Mouse (Mus musculus) layer of hippocampus, postnatal 36 days (tissue): ENCODE data around the gene Zfp687. TPM values are rescaled to one million over a fixed set of nuclear protein-coding genes. Genes with fewer than 3 reads are reported as not detected.

Source experiments
- DNase-seq, 2 experiments: peaks; one replicate each; pipeline ENCODE4 v3.0.0; 2022
- microRNA-seq, 2 experiments: library from miRNA; unstranded; fragments of <30 nt; microRNA quantifications; one replicate each; pipeline ENCODE4 v1.2.0; 2021
- total RNA-seq, 2 experiments: library from RNA; stranded (reverse); gene quantifications; 2 replicates each; pipeline ENCODE4 v1.2.3; 2021

The Zfp687 gene
- total RNA-seq, 2 experiments from 2014 or later, result 20.3 to 22.4 TPM

DNA sequence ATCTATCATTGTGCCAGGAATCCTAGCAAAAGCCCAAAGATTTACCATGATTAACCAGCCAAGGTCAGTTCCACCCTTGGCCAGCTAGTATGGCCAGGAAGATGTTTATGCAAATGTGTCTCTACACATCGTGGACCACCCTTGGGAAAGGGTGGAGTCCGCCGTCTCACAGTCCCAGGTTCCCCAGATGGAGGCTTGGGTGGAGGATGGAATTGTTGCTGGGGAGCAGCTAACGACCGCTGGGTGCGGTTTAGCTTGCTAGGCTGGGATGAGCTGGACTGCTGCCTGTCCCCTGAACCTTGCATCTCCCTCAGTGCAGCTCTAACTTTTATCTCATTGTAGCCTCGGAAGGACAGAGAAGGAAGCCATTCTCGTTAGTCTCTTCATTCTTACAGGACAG is 55.4 kb downstream of the Zfp687 start:
- no peak for DNase-seq

DNA sequence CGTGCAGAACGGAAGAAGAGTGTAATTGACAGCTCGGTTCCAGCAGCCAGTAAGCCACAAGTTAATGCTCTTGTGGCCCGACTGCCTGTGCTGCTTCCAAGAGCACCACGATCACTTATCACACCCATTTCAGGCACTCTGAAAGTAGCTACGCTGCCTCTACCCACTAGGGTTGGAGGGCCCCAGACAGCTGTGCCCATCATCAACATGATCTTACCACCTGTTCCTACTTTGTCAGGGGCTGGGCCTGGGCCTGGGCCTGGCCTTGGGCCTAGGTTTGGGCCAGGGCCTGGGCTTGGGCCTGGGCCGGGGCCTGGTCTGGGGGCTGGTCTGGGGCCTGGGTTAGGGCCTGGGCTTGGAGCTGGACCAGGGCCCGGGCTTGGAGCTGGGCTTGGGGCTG is 57.0 kb downstream of the Zfp687 start:
- no peak for DNase-seq

Small RNA genes within 50 kb of the gene (microRNA-seq; reads per million reads assigned to microRNA genes)
- 3.0 to 4.2 reads per million in 2 experiments for gene Mir7013

Other genes starting within 250 kb of the Zfp687 start
- 1 to 10 TPM; 3.2 to 3.6 TPM for gene Cgn, start 229.0 kb downstream of the Zfp687 start, total RNA-seq
- 10 to 100 TPM; 54.4 to 62.5 TPM for gene Pogz, start 177.9 kb downstream of the Zfp687 start, total RNA-seq
- gene Psmb4, start 128.5 kb downstream of the Zfp687 start, total RNA-seq, result 100 to 1,000 TPM; 275 to 292 TPM
- 10 to 100 TPM in 1 of 2 experiments, 1 to 10 TPM in 1; 9.2 to 10.2 TPM for gene Selenbp1, start 82.4 kb downstream of the Zfp687 start, total RNA-seq
- gene Rfx5, start 61.4 kb downstream of the Zfp687 start, total RNA-seq, result 10 to 100 TPM; 23.6 to 26.2 TPM
- 10 to 100 TPM; 55.3 to 61.2 TPM for gene Pi4kb, start 40.7 kb downstream of the Zfp687 start, total RNA-seq
- 100 to 1,000 TPM; 148 to 177 TPM for gene Psmd4, start 27.2 kb upstream of the Zfp687 start, total RNA-seq
- gene Pip5k1a, start 91.5 kb upstream of the Zfp687 start, total RNA-seq, result 10 to 100 TPM; 62.3 to 64.0 TPM
- gene Vps72, start 95.6 kb upstream of the Zfp687 start, total RNA-seq, result 10 to 100 TPM; 43.9 to 46.0 TPM
- 1 to 10 TPM in 1 of 2 experiments, under 1 TPM in 1; 0.96 to 1.1 TPM for gene Tmod4, start 109.0 kb upstream of the Zfp687 start, total RNA-seq
- 10 to 100 TPM; 49.5 to 50.4 TPM for gene Scnm1, start 118.6 kb upstream of the Zfp687 start, total RNA-seq
- gene Lysmd1, start 118.6 kb upstream of the Zfp687 start, total RNA-seq, result 10 to 100 TPM; 16.8 to 18.1 TPM
- 1 to 10 TPM; 1.2 to 1.6 TPM for gene Tnfaip8l2, start 126.9 kb upstream of the Zfp687 start, total RNA-seq
- 10 to 100 TPM; 36.1 to 41.0 TPM for gene Sema6c, start 145.0 kb upstream of the Zfp687 start, total RNA-seq
- 10 to 100 TPM; 13.9 to 18.1 TPM for gene Gabpb2, start 202.5 kb upstream of the Zfp687 start, total RNA-seq
- gene Cdc42se1, start 213.3 kb upstream of the Zfp687 start, total RNA-seq, result 10 to 100 TPM; 72.0 to 73.0 TPM
- gene Mllt11, start 216.7 kb upstream of the Zfp687 start, total RNA-seq, result 100 to 1,000 TPM; 285 to 326 TPM
- under 1 TPM in 1 of 2 experiments, not detected in 1; 0.32 TPM for gene Gm128, start 226.2 kb upstream of the Zfp687 start, total RNA-seq
- gene Bnipl, start 235.7 kb upstream of the Zfp687 start, total RNA-seq, result under 1 TPM; 0.56 to 0.65 TPM